Mouse (Mus musculus) myocyte (in vitro differentiated cells): ENCODE measurements around the gene Cbx3.

Experiments
- MAX ChIP-seq: IDR thresholded peaks from one replicate; pipeline ENCODE4 v1.6.1; 2011; ENCODE audit warnings: low read depth, mild to moderate bottlenecking, control low read depth
- POLR2A ChIP-seq: IDR thresholded peaks from one replicate; pipeline ENCODE4 v1.6.1; 2011; ENCODE audit warnings: low read depth, mild to moderate bottlenecking, control low read depth, moderate library complexity; ENCODE audit not compliant: insufficient read length
- POLR2AphosphoS2 ChIP-seq: IDR thresholded peaks from one replicate; pipeline ENCODE4 v1.6.1; 2011; ENCODE audit warnings: low read depth, control low read depth; ENCODE audit not compliant: insufficient read length

GRCm38 (mm10) chr6:51489787-51490186 lies 19.6 kb downstream of the Cbx3 start:
- TF ChIP-seq POLR2A (no peak), POLR2AphosphoS2 (no peak), MAX (no peak)
